Mouse (Mus musculus) olfactory bulb, adult 2 months (tissue): ENCODE data around the gene Rabac1. TPM values are rescaled to one million over a fixed set of nuclear protein-coding genes. Genes with fewer than 3 reads are reported as not detected.
A peak's percentile ranks its signal among the peaks of the same experiment; 100 is the strongest.

Experiments used
- H3K27ac ChIP-seq: fragments of 200-500 bp; 2 replicates; pipeline ENCODE4 v1.5.1; 2012; ENCODE audit warnings: low read depth, low read length; ENCODE audit not compliant: insufficient read depth
- H3K4me1 ChIP-seq: fragments of 200-500 bp; 2 replicates; pipeline ENCODE4 v1.6.1; 2012; ENCODE audit warnings: low read length; ENCODE audit not compliant: control insufficient read depth, insufficient read depth
- H3K4me3 ChIP-seq: fragments of 200-500 bp; 2 replicates; pipeline ENCODE4 v1.5.1; 2012; ENCODE audit warnings: mild to moderate bottlenecking, low read depth, low read length, moderate library complexity; ENCODE audit not compliant: insufficient read depth
- CTCF ChIP-seq: fragments of 200-500 bp; IDR thresholded peaks from 2 replicates; pipeline ENCODE4 v1.5.1; 2012; ENCODE audit warnings: low read depth, mild to moderate bottlenecking, low read length, moderate library complexity; ENCODE audit not compliant: insufficient read depth
- POLR2A ChIP-seq: fragments of 200-500 bp; IDR thresholded peaks from 2 replicates; pipeline ENCODE4 v1.6.1; 2012; ENCODE audit warnings: mild to moderate bottlenecking, low read depth, low read length, moderate library complexity; ENCODE audit not compliant: insufficient read depth
- WGBS: fragments of 180-500 bp; shearing (Covaris S2); methylation state at CpG from one replicate; pipeline ENCODE4 v1.1.7; 2018; 5-methylcytosine and 5-hydroxymethylcytosine counted together
- polyA plus RNA-seq: library from polyadenylated mRNA; stranded (reverse); fragments of >200 nt; gene quantifications from 2 replicates; pipeline ENCODE4 v1.2.4, GENCODE M21; 2012; ENCODE audit warnings: low replicate concordance; ENCODE audit not compliant: missing spikeins, insufficient read depth, insufficient read length

Rabac1 gene
- polyA plus RNA-seq, 1 experiment = not detected

- Histone ChIP-seq H3K4me1 (peaks cover 15% of the 10 kb centered on the region), H3K4me3 (peak overlapping the region; percentile 63), H3K27ac (peak overlapping the region; percentile 50)
- peak; percentile 60; the same call in 1 of the 2 replicates for TF ChIP-seq CTCF
- no peak for TF ChIP-seq POLR2A
- WGBS = 5% methylated on average over 19 of the region's 19 CpGs
These were observed 1.1 kb downstream of the Rabac1 start for GRCm38 (mm10) chr7:24971261-24971971.

- WGBS = 95% methylated on average over 3 of the region's 3 CpGs
- TF ChIP-seq POLR2A (no peak), CTCF (no peak)
- Histone ChIP-seq H3K4me3 (no peak overlapping the region), H3K27ac (no peak overlapping the region), H3K4me1 (peaks cover 15% of the 10 kb centered on the region)
These were observed 2.2 kb downstream of the Rabac1 start for GRCm38 (mm10) chr7:24970341-24970740.

GRCm38 (mm10) chr7:24969805-24970204 lies 2.7 kb downstream of the Rabac1 start:
- no peak for TF ChIP-seq POLR2A
- TF ChIP-seq CTCF = no peak
- 71% methylated on average over 12 of the region's 12 CpGs for WGBS
- peaks cover 13% of the 10 kb centered on the region for H3K4me1 ChIP-seq
- H3K27ac ChIP-seq = no peak overlapping the region
- no peak overlapping the region for H3K4me3 ChIP-seq

GRCm38 (mm10) chr7:24968463-24968862 lies 4.1 kb downstream of the Rabac1 start:
- no peak overlapping the region for H3K27ac ChIP-seq
- WGBS = 55% methylated on average over 6 of the region's 6 CpGs

DNA sequence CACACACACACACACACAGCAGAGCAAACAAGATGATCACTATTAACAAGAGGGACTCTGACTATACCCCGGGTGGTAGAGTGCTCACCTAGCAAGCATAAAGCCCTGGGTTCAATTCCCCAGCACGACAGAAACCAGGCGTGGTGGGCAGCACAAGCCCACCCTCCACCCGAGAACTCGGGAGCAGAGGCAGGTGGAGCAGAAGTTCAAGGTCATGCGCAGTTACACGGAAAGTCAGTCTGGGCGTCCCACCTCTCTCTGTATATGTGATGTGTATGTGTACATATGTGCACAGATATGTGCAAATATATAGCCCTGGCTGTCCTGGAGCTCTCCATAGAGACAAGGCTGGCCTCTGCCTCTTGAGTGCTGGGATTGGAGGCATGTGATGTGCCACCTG lies 4.6 kb downstream of the Rabac1 start:
- peaks cover 13% of the 10 kb centered on the region for H3K4me1 ChIP-seq

More at GRCm38 (mm10) chr7:24968463-24968862, 4.1 kb downstream of the Rabac1 start:
- TF ChIP-seq POLR2A = no peak
- no peak for TF ChIP-seq CTCF
- Histone ChIP-seq H3K4me1 (peaks cover 13% of the 10 kb centered on the region), H3K4me3 (no peak overlapping the region)

DNA sequence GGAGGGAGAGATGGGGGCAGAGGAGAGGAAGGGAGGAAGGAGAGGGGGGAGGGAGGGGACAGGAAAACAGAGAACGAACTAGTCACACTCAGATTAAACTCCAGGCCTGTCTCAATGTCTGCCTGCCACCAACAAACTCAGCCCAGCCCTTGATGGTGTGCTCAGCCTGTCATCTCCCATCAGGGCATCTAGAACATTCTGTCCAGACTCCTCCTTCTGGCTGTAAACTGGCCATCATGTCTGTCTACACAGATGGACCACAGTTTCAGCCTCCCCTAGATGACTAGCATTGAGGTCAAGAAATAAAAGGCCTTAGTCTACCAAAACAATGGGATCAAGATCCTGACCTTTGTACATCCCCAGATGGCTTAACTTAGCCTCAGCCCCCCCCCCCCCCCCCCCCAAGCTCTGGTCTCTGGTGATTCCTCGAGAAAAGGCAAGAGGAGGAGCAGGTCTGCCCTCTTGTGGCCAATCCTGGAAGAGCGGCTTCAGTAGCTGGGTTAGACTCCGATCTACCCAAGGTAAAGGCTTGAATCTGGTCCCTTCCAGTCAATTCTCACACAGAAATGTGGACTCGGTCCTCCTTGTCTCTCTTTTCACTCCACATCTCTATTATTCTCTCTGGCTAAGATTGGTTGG lies 7.5 kb downstream of the Rabac1 start:
- no peak overlapping the region for H3K4me3 ChIP-seq
- peaks cover 8% of the 10 kb centered on the region for H3K4me1 ChIP-seq
- WGBS = 9% methylated on average over 5 of the region's 5 CpGs
- H3K27ac ChIP-seq = no peak overlapping the region
- TF ChIP-seq POLR2A (no peak), CTCF (peak; percentile 59; the same call in 1 of the 2 replicates)

More for the DNA sequence above, 4.6 kb downstream of the Rabac1 start:
- TF ChIP-seq CTCF (no peak), POLR2A (no peak)
- WGBS = 89% methylated on average over 8 of the region's 8 CpGs
- H3K27ac ChIP-seq = no peak overlapping the region
- no peak overlapping the region for H3K4me3 ChIP-seq

DNA sequence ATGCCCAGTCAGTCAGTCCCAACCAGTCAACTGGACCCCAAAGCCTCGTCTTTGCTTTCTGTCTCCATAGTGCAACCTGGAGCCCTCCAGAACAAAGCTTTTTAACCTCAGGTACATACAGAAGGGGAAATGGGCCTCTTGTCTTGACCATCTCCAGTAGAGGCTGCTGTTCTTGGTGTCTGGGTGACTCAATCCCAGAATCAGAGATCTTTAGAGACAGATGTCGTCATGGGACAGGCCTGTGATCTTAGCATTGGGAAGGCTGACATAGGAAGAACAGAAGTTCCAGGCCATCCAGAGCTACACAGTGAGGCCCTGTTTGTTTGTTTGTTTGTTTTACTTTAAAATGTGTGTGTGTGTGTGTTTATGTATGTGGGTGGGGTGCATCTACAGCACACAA lies 8.3 kb downstream of the Rabac1 start:
- no peak overlapping the region for H3K4me3 ChIP-seq
- H3K4me1 ChIP-seq = peaks cover 3% of the 10 kb centered on the region; the same call in 1 of the 2 replicates
- no peak overlapping the region for H3K27ac ChIP-seq
- TF ChIP-seq POLR2A (no peak), CTCF (no peak)
- 85% methylated on average over 2 of the region's 2 CpGs for WGBS

GRCm38 (mm10) chr7:24955226-24955625 lies 17.3 kb downstream of the Rabac1 start:
- H3K27ac ChIP-seq = no peak overlapping the region
- TF ChIP-seq CTCF (no peak), POLR2A (no peak)
- H3K4me1 ChIP-seq = peaks cover 14% of the 10 kb centered on the region
- H3K4me3 ChIP-seq = no peak overlapping the region
- 15% methylated on average over 33 of the region's 33 CpGs for WGBS

DNA sequence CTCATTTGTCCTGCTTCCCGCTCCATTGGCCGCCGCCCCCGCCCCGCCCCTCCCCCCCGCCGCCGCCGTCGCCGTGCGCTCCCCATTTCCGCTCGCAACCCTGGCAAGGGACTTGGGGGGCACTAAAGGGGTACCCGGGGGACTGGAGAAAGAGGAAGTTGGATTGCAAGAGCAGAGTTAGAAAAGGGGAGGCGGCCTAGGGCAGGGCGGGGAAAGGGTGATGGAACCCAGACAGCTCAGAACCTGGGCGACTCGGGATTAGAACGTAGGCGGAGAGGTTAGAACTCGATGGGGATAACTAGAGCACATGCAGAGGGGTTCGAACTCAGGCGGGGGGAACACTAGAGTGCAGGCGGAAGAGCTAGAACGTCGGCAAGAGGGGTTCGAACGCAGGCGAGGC lies 18.1 kb downstream of the Rabac1 start:
- Histone ChIP-seq H3K4me3 (peak overlapping the region; percentile 25; the same call in 1 of the 2 replicates), H3K4me1 (peaks cover 14% of the 10 kb centered on the region), H3K27ac (no peak overlapping the region)
- no peak for TF ChIP-seq CTCF
- TF ChIP-seq POLR2A = no peak
- 3% methylated on average over 30 of the region's 30 CpGs for WGBS
